Mouse (Mus musculus) heart, postnatal 0 days (tissue): ENCODE data around the gene Bco1.

ENCODE experiments used
- CTCF ChIP-seq: IDR thresholded peaks from 2 replicates; pipeline ENCODE4 v1.5.1; 2016; ENCODE audit warnings: antibody characterized with exemption, control low read depth, low read depth
- EP300 ChIP-seq: IDR thresholded peaks from 2 replicates; pipeline ENCODE4 v1.6.1; 2016; ENCODE audit warnings: antibody characterized with exemption, low read depth

DNA sequence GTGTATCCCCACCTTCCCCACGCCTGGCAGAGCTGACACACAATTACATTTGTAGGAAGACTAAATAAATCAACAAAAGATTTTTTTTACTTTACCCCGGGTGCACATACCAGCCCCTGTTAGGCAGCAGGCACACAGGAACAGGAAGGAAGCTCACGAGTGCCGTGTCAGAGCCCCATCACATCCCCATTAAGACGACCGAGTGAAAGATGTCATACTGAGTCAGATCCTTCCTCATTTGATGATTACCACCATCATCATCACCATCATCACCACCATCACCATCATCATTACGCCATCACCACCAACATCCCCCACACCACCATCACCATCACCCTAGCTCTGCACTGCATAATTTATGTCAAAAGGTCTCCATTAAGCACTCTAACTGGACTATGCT is 28.7 kb upstream of the Bco1 start:
- TF ChIP-seq EP300 (no peak), CTCF (no peak)
